Mouse (Mus musculus): ENCODE data around the gene Zfp9. TPM values are rescaled to one million over a fixed set of nuclear protein-coding genes. Genes with fewer than 3 reads are reported as not detected.

The Zfp9 gene
- under 1 TPM in 1 of 2 experiments, not detected in 1; 0.27 TPM for polyA plus RNA-seq (2017; shearing (Covaris generic))

DNA sequence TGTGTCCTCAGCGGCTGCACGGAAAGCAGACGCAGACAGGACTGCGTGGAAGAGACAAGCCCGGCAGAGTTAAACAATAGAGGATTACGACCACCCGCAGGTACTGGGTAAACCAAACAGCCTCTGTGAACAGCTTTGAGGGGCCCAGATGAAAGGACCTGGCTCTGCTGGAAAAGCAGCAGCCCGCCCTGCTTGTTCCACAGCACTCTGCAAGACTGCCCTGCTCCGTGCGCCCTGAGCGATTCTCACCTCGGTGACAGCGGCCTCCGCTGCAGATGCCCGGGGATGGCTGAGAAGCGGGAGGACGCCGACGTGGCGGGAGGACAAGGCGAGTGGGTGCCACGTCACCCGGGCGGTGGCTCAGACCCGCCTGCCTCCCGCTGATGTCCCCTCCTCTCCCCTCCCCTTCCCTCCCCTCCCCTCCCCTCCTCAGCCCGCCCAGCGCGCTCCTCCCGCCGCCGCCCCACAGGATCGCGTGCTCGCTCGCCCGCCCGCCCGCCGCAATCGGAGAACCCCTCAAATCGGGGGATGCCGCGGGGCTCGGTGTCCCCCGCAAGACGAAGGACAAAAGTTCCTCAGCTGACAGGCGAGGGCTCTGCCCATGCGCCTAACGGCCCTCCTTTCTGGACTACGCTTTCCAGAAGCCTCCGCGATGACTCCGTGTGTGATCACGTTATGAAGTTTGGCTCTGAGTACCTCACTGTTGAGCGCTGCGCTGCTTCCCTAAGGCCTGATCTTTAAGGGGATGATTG is at the start of gene Zfp9:
Gene Zfp9 (minus strand): TSS at position 364 of the 752 bp plus-strand sequence.
- ATAC-seq, result no peak

DNA sequence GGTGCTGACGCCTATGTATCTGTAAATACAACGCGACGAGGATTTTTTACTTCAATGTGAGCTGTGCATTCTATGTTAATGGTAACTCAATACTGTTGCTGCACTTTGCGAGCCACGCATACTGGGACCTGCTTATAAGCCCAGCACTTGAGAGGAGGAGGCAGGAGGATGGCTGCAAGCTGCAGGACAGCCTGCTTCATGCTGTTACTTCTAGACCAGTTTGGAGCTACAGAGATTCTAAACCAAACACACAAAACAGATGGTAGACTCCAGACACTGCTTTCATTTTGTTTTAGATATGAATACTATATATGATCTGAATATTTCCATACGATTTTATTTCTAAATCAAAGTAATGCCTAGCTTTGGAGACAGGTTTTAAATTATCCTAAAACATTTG is 41.5 kb upstream of the Zfp9 start:
- no peak for ATAC-seq

DNA sequence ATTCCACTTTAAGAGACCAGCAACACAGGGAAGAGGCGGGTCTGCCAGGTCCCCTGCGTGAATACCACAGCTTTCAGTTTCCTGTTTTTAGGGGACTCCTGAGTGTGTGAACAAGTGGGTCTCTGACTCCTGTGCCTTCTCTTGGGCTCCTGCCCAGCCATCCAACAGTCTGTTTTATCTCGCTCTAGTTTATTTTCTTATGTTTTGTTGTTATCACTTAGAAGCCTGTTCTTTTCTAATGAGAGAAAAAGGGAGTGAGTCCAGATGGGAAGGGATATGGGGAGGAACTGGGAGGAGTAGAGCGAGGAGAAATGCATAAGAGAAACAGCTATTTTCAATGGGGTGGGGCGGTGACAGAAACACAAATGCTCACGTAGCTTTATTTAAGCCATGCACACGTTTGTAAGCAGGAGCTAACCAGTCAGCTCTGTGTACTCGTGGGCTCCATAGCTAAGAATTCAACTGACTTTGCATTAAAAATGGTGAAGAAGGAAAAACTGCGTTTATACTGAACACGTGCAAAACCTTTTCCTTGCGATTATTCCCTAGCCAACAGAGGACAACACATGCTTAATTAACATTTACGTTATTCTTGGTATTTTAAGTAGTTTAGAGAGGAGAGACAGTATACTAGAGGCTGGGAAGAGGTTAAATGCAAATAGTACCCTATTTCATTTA is 34.4 kb upstream of the Zfp9 start:
- ATAC-seq, result no peak

DNA sequence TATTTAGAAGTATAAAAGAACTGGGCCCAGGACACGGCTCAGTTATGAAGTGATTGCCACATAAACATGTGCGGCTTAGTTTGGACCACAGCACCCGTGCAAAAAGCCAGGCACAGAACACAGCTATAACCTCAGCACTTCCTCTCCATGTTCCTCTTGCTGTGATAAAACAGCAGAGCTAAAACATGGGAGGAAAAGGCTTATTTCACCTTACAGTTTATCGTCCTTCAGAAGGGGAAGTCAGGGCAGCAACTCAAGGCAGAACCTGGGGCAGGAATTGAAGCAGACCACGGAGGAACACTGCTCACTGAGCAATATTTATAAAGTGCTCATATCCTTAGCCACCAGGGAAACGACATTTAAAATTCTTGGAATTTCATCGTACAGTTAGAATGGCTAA is 19.9 kb upstream of the Zfp9 start:
- ATAC-seq, result no peak

DNA sequence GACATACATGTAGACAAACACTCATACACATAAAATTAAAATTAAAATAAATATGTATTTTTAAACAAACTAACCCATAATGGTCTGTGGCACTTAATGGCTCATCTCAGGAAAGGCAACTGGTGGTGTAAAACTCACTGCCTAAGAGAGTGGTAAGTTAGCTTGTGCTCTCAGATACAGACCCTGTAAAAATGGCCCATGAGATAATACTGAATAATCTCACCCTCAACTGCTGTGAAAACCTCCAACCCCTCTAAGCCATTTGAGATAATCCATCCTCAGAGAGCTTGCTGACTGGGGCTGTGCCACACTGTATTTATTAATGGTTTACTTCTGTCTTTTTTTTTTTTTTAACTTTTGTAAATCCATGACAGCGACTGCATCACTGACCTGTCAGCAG is 3.0 kb upstream of the Zfp9 start:
- ATAC-seq, result no peak

DNA sequence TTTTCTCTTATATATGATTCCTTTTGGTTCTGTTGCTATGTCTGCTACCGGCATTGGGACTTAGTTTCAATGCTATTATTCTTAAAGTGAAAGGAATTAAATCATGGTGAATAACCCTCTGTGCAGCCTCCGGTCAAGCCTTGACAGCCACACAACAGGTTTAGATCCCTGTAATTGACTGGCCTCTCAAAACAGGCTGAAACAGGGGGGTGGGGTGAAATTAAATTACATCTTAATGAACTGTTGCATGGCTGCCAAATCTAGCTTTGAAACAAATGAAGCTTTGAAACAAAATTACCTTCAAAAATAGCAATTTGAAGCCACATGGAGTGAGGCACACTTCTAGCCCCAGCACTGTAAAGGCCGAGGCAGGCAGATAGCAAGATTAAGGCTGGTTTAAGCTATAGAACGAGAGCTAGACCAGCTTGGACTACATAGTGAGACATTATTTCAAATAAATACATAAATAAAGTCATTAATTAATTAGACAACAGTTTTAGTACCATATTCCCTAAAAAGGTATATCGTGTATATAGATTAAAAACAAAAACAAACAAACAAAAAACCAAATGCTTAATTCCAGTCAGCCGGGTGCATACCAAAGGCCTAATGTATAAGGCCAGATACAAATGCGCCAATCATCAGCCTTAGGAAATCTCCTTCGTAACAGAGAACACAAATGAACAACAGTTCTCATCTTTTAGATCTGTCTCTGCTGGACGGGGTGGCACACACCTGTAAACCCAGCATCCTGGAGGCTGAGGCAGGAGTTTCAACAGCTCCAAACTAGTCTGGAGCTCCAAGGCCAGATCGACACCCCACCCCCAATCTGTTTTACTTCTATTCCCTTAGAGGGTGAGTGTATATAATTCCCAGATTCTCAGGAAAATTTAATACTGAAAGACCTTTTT is 990 bp downstream of the Zfp9 start:
- no peak for ATAC-seq

DNA sequence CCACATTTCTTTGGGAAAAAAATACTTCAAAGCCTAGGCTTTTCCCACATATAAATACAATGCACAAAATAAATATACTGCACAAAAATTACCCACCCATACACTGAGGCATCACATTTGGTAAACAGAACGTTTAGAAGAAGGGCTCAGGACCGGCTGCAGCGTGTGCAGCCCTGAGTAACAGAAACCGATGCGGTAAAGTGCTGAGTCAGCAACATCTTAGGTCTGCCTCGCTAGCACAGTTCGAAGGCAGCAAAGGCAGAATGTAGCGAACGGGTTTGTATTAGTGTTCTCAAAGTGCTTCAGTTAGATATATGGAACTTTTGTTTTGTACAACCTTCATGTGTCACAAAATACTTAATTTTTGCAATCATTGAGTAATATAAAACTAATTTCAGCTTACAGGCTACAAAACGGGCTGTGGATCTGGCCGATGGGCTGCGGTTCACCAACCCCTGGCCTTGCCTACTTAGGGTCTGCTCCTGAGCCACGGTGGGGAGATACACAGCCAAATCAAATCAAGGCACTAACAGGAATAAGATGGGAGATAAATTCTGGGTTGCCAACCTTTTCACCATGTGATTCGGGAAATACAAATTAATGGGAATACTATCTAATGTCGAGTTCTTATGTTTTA is 16.9 kb downstream of the Zfp9 start:
- no peak for ATAC-seq

DNA sequence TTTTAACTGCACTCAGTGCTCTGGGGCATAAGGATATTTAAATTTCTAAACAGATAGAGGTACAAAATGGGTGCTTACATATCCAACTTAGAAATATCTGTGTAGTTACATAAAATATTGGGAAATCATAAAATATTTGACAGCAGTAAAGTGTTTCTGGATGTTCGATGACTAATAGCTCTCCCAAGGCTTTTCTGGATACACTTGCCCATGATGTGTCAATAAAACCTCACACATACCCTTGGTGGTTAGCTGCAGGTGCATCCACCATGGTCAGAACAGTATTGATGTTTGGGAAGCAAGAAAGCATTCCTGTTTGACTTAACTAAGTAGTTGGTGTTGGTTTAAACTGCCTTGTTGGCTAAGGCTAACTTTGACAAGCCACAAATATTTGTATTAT is 21.4 kb downstream of the Zfp9 start:
- ATAC-seq, result no peak

DNA sequence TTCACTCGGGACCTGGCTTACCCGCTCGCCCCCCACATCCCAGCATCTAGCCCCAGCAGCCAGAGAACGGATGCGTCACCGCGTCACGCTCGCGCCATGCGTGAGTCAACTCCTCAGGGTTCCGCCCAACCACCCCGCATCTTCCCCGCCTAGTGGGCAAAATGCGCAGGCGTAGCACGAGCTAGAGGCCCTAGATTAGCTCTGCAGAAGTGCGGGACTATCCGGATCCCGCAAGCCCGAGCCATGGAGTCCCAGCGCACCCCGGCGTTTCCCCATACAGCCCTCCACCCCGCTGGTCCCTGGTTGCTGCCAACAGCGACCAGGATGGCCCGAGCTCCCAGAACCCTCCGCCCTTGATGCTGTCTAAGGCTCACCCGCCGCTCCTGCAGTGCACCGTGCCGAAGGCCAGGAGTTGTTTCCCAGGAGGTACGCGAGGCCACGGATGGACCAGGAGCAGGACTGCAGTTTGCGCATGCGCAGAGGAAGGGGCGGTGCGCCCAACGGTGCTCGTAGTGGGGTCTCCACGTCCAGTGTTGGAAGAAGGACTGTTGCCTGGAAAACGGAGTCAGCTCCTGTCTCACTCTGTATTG is 24.0 kb downstream of the Zfp9 start, which contains the start of gene Zfp248:
Gene Zfp248 (minus strand): TSS at position 487 of the 590 bp plus-strand sequence.
- ATAC-seq, result peak; percentile 97

DNA sequence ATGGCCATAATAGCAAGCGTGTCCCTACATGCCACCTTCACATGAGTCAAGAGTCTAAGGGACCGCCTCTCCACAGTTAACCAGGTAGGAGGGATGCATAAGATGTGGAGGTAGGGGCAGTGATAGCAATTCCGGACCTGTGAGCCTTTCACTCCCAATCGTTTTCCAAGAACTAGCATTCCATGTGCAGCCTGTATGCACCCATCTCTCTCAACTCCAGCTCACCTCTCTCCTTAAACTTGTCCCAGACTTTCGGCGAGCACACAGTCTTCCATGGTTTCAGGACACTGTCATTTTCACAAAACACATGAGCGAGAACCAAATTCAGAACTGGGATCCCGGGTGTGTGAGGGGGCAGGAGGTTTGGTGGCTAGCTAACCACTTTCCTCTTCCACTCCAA is 24.7 kb downstream of the Zfp9 start:
- ATAC-seq, result no peak

DNA sequence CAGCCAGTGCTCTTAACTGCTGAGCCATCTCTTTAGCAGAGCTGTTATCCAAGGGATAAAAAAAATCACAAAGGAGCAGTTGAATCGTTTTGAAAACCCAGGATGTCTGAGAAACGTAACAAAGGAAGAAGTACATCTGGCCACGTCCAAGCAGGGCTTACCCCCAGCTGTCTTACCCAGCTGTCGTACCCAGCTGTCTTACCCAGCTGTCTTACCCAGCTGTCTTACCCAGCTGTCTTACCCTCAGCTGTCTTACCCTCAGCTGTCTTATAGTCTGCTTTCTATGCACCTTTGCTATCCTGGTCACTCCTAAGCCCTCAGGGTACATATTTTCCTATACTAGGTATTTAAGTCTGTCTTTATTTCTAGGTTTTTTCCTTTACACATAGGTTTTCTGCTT is 47.6 kb downstream of the Zfp9 start:
- ATAC-seq, result no peak

DNA sequence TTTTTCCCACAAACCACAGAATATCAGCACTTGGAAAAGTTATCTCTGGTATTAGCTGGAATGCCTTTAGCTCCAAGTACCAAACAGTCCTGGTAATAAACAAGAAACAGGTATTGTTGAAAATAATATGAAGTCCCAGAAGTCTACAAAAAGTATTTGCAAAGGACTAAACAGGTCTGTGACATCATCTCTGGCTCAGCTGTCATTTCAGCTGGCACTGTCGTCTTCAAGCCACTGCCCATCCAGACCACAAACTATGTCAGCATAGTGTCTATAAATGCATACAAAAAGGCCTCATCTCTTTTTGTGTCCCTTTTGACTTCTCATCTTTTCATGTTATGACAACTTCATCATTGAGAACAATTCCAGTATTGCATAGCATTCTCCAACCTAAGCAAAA is 52.5 kb downstream of the Zfp9 start:
- no peak for ATAC-seq

DNA sequence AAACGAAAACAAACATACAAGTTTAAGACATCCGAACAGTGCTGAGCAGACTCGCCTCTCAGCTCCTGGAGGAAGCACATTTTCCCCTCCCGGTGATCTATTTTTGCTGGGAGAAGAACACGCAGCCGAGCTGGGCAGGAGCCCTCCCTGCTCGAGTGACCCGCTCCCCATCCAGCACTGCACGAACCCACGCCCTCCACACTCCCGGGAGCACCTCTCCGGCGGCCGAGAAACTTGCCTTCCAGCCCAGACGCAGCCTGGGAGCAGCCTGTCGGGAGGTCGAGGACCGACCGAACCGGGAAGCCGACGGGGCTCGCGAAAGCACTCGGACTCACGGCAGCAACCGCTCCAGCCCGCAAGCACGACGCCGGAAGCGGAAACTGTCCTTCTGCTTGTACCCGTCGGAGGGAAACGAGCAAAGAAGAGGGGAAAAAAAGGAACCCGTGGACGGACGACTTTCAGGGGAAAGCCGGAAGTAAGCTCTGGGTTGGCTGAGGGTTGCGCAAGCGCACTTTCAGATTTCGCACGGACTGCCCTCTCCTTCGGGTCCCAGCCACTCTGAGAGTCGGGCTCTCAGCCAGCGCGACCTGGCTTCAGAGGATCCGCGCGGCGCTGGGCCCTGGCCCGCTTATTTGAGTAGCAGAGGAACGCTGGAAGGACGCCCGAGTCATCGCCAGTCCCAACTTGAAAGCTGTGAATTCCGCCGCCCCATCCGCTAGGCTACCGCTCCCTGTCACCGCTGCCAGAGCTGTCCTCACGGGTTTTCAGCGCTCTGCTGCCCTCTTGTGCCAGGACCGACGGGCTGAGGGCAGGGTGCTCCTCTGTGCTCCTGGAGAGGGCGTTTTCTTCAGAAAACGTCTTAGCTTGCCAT is 59.8 kb downstream of the Zfp9 start, which contains the start of gene Bms1:
Gene Bms1 (minus strand): TSS at position 425 of the 871 bp plus-strand sequence.
- peak; percentile 93 for ATAC-seq

Other genes starting within 250 kb of the Zfp9 start
- 10 to 100 TPM; 27.3 to 30.4 TPM for gene Bms1, start 59.8 kb downstream of the Zfp9 start, polyA plus RNA-seq (2017; shearing (Covaris generic))
- 1 to 10 TPM; 5.5 to 8.2 TPM for gene Zfp248, start 23.8 kb downstream of the Zfp9 start, polyA plus RNA-seq (2017; shearing (Covaris generic))
- 10 to 100 TPM; 11.1 to 11.4 TPM for gene Ankrd26, start 82.9 kb upstream of the Zfp9 start, polyA plus RNA-seq (2017; shearing (Covaris generic))

All from CD4-positive, CD25-positive, alpha-beta regulatory T cell, adult 4 months (primary cell).